Mouse (Mus musculus): ENCODE results near the gene Tmprss13. TPM values are rescaled to one million over a fixed set of nuclear protein-coding genes. Genes with fewer than 3 reads are reported as not detected.

Tmprss13 gene
- polyA plus RNA-seq (2021; fragmentation: Nextera tagmentation) = not detected in 2 replicates
- long read RNA-seq, experiment 1 = 0 reads
- long read RNA-seq, experiment 2 = 0 reads

GRCm38 (mm10) chr9:45318855-45319254 is at the start of gene Tmprss13:
Gene Tmprss13 (plus strand): TSS chr9:45319100.

DNA sequence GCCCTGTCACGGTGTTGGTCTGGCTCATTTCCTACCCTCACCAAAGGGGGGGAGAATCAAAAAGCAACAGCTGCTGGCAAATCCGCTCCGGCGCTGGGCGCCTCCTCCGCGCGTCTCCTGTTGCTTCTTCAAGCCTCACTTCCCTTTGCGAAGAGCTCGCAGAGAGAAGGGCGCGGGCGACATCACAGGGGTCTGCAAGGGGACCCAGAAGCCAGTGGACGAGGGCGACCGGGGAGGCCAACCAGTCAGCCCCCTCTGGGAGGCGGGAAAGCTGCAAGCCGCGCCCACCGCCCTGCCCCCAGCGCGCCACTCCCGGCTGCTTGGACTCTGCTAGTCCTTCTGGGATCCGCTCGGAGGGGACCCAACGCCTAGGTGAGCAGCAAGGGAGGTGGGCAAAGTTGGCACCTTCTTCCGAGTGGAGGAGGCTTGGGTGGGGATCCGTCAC is 51.2 kb downstream of the Tmprss13 start, which contains the start of gene Fxyd6:
Fxyd6 (plus strand) TSS at position 69 of the 445 bp plus-strand sequence.

Other genes starting within 250 kb of the Tmprss13 start
- 0.18 and 0.26 TPM in 2 replicates for gene Jaml, start 239.9 kb upstream of the Tmprss13 start, polyA plus RNA-seq (2021; fragmentation: Nextera tagmentation)
- 256 and 455 TPM in 2 replicates for gene Scn2b, start 201.3 kb upstream of the Tmprss13 start, polyA plus RNA-seq (2021; fragmentation: Nextera tagmentation)
- gene Scn4b, start 180.7 kb upstream of the Tmprss13 start, polyA plus RNA-seq (2021; fragmentation: Nextera tagmentation) = 2.8 and 2.9 TPM in 2 replicates
- gene BC049352, start 137.1 kb upstream of the Tmprss13 start, polyA plus RNA-seq (2021; fragmentation: Nextera tagmentation) = 0.87 and 1.0 TPM in 2 replicates
- gene Tmprss4, start 115.0 kb upstream of the Tmprss13 start, polyA plus RNA-seq (2021; fragmentation: Nextera tagmentation) = not detected in 2 replicates
- 1.9 and 2.2 TPM in 2 replicates for gene Il10ra, start 50.0 kb upstream of the Tmprss13 start, polyA plus RNA-seq (2021; fragmentation: Nextera tagmentation)
- 109 and 130 TPM in 2 replicates for gene Fxyd6, start 51.1 kb downstream of the Tmprss13 start, polyA plus RNA-seq (2021; fragmentation: Nextera tagmentation)
- 18.3 and 19.1 TPM in 2 replicates for gene Fxyd2, start 80.6 kb downstream of the Tmprss13 start, polyA plus RNA-seq (2021; fragmentation: Nextera tagmentation)
- gene Dscaml1, start 107.5 kb downstream of the Tmprss13 start, polyA plus RNA-seq (2021; fragmentation: Nextera tagmentation) = 11.1 and 13.6 TPM in 2 replicates

All from layer of hippocampus, adult 6 months (tissue).